Mouse (Mus musculus) limb, embryonic 14.5 days (tissue): ENCODE measurements at regions not wholly inside any gene's neighbourhood (a gene's known extent, or its start where the extent isn't known, plus 50 kb on each side); places are given as distances from the start of the nearest gene placed in this dataset.

Experiments used
- ATAC-seq: fragments of 200-750 bp; cut with Nextera tagmentation; 2 replicates; pipeline ENCODE4 v1.8.0; 2017; ENCODE audit warnings: low read depth, moderate number of reproducible peaks, moderate TSS enrichment; ENCODE audit not compliant: low FRiP score
- DNase-seq: peaks from one replicate; pipeline ENCODE4 v3.0.0-alpha.2; 2015; ENCODE audit warnings: low spot score
- H3K27ac ChIP-seq: fragments of 300-500 bp; sonication (generic); replicated peaks from 2 replicates; pipeline ENCODE4 v1.5.1; 2014; ENCODE audit warnings: low read depth, mild to moderate bottlenecking, low read length, moderate library complexity, mixed read lengths
- H3K27me3 ChIP-seq: fragments of 300-500 bp; sonication (generic); 2 replicates; pipeline ENCODE4 v1.6.1; 2014; ENCODE audit warnings: low read length, mixed read lengths; ENCODE audit not compliant: control insufficient read depth, insufficient read depth
- H3K36me3 ChIP-seq: fragments of 300-500 bp; sonication (generic); 2 replicates; pipeline ENCODE4 v1.6.1; 2014; ENCODE audit warnings: mild to moderate bottlenecking, low read length, moderate library complexity, mixed read lengths; ENCODE audit not compliant: control insufficient read depth, insufficient read depth
- H3K4me1 ChIP-seq: fragments of 300-500 bp; sonication (generic); 2 replicates; pipeline ENCODE4 v1.6.1; 2014; ENCODE audit warnings: antibody characterized with exemption, low read length, mixed read lengths; ENCODE audit not compliant: control insufficient read depth, insufficient read depth
- H3K4me2 ChIP-seq: fragments of 300-500 bp; sonication (generic); replicated peaks from 2 replicates; pipeline ENCODE4 v1.6.1; 2014; ENCODE audit warnings: low read depth, mild to moderate bottlenecking, low read length, moderate library complexity; ENCODE audit not compliant: severe bottlenecking
- H3K4me3 ChIP-seq: fragments of 300-500 bp; sonication (generic); replicated peaks from 2 replicates; pipeline ENCODE4 v1.5.1; 2014; ENCODE audit warnings: low read length
- H3K9ac ChIP-seq: fragments of 300-500 bp; sonication (generic); 2 replicates; pipeline ENCODE4 v1.6.1; 2014; ENCODE audit warnings: mild to moderate bottlenecking, low read depth, low read length, moderate library complexity; ENCODE audit not compliant: severe bottlenecking
- H3K9me3 ChIP-seq: fragments of 300-500 bp; sonication (generic); 2 replicates; pipeline ENCODE4 v1.6.1; 2016; ENCODE audit warnings: low read length; ENCODE audit not compliant: control insufficient read depth
- POLR2A ChIP-seq: fragments of 200-500 bp; IDR thresholded peaks from 2 replicates; pipeline ENCODE4 v1.8.0; 2012; ENCODE audit warnings: inconsistent platforms, mild to moderate bottlenecking, moderate library complexity, borderline replicate concordance; ENCODE audit not compliant: insufficient read depth, insufficient read length; ENCODE audit errors: extremely low read depth
- WGBS: fragments of 180-500 bp; shearing (Covaris S2); extraction: QIAGEN DNeasy Blood & Tissue Kit; methylation state at CpG from one replicate; pipeline ENCODE4 v1.1.7; 2014; 5-methylcytosine and 5-hydroxymethylcytosine counted together

DNA sequence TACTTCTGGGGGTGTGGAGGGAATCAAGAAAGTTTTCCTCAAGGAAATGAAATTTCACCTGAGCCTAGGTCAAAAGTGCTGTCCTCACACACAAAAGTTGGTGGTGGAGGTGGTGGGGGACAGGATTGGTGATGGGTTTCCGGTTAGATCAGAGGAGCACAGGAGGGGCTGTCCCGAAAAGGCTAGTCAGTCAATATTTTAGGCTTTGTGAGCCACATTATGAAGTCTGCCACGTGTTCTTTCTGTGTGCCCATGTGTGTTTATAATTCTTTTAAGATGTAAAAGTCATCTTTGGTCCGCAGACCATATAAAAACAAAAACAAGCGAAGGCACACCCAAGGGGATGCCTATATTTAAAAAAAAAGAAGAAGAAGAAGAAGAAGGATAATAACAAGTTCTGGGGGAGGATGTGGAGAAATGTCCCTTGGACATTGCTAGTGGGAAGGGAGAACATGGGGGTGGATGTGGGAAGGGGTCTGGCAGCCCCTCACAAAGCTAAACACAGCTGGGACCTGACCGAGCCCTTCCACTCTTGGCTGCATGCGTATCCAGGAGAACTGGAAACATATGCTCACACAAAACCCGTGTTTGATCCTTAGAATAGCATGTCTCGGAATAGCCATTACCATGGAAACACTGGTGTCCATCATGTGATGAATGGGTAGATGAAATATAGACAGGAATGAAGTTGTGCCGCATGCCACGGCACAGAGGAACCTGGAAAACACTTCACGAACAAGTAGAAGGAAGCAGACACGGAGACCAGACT lies 98.7 kb upstream of the Slc45a1 start:
- TF ChIP-seq POLR2A, result no peak
- Histone ChIP-seq H3K4me1 (peaks cover 10% of the 10 kb centered on the region), H3K4me2 (no peak overlapping the region), H3K4me3 (no peak overlapping the region), H3K27ac (no peak overlapping the region), H3K9ac (no peak overlapping the region), H3K36me3 (no peaks in the 10 kb centered on the region), H3K9me3 (no peaks in the 10 kb centered on the region), H3K27me3 (no peaks in the 10 kb centered on the region)
- WGBS, result 48% methylated on average over 13 of the region's 13 CpGs
- ATAC-seq (no peak; the same call in 1 of the 2 replicates), DNase-seq (peak; percentile 43)

DNA sequence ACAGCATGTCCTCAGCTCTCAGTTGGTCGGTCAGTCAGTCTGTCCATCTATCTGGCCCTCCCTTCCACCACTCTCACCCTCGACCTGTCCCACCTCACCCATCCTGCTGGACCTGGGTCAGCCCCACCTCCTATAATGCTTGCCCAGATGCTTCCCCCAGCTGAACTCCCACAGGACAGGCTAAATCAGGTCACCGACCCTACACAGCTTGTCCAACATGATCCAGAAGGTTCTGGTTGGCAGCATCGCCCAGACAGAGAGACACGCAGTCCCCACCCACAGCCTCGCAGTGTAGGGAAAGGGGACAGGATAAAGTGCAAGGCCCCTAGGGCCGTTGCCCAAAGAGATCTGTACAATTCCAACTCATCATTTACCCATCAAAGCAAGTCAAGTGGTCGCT lies 97.1 kb upstream of the Slc45a1 start:
- TF ChIP-seq POLR2A, result no peak
- Histone ChIP-seq H3K27ac (no peak overlapping the region), H3K9me3 (no peaks in the 10 kb centered on the region), H3K27me3 (no peaks in the 10 kb centered on the region), H3K4me2 (no peak overlapping the region), H3K4me3 (no peak overlapping the region), H3K9ac (no peak overlapping the region), H3K36me3 (no peaks in the 10 kb centered on the region), H3K4me1 (peaks cover 13% of the 10 kb centered on the region)
- 89% methylated on average over 8 of the region's 8 CpGs for WGBS
- DNase-seq (no peak), ATAC-seq (no peak)

DNA sequence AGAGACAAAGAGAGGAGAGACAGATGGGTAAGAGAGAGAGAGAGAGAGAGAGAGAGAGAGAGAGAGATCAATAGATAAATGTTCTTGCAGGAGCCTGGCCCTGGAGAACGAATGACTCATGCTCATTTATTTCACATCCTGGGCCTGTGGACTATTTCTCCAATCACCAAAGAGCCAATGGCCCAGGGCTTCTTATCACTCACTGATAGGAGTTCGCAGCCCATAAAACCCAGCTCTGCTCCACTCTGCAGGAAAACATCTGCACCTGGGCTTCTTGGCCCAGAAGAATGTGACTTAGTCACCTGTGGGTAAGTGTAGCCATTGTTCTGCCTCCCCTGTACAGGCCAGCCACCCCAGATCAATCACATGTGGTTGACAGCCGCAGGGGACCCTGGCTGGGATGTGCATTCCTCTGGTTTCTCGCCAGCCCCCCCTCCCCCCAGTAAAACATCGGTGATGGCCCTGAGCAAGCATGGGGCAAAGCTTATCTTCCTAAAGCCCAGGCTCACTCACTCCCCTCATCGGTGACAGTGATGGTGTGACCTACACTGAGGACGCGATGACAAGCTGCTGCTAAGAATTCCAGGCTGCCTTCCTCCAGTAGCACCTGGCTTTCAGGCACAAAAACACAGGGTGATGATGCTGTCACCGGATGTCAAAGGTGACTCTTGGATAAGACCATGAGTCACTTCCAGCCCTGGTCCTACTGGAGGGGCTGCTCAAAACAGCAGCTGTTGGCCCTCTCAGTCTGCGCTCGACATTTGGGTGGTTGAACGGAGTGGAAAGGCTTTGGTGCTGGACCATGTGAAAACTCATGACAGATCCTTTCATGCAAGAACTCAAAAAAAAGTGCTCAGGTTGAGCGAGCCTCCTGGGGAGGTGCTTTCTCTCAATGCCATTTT lies 96.4 kb upstream of the Slc45a1 start:
- Histone ChIP-seq H3K27me3 (no peaks in the 10 kb centered on the region), H3K36me3 (no peaks in the 10 kb centered on the region), H3K9ac (no peak overlapping the region), H3K9me3 (no peaks in the 10 kb centered on the region), H3K4me3 (no peak overlapping the region), H3K4me2 (no peak overlapping the region), H3K4me1 (peaks cover 13% of the 10 kb centered on the region), H3K27ac (no peak overlapping the region)
- no peak for TF ChIP-seq POLR2A
- DNase-seq, result no peak
- 51% methylated on average over 13 of the region's 13 CpGs for WGBS
- ATAC-seq, result no peak

DNA sequence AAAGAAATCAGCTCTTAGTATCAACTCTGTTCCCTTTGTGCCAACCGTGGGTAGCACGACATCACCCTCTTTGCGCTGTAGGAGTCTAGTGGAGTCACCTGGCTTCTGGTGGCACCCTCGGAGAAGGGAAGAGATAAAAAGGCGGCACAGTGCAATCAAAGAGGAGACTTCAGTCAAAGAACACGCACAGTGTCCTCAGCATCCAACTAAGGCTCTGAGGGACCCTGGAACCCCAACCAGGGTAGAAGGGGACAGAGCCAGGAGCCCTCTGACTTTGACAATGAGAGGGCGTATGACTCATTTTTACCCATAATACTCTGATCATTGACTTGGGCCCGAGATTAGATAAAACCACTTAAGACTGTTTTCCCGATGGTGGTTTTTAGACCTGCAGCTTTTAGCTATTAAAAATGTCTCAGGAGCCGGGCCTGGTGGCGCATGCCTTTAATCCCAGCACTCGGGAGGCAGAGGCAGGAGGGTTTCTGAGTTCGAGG lies 94.5 kb upstream of the Slc45a1 start:
- Histone ChIP-seq H3K4me3 (no peak overlapping the region), H3K9ac (no peak overlapping the region), H3K27ac (no peak overlapping the region), H3K4me2 (no peak overlapping the region), H3K36me3 (no peaks in the 10 kb centered on the region), H3K27me3 (no peaks in the 10 kb centered on the region), H3K9me3 (no peaks in the 10 kb centered on the region), H3K4me1 (peaks cover 13% of the 10 kb centered on the region)
- no peak for ATAC-seq
- 83% methylated on average over 13 of the region's 13 CpGs for WGBS
- no peak for DNase-seq
- no peak for TF ChIP-seq POLR2A
